Mouse (Mus musculus) left cerebral cortex, postnatal 4 days (tissue): ENCODE data around the gene Narf. TPM values are rescaled to one million over a fixed set of nuclear protein-coding genes. Genes with fewer than 3 reads are reported as not detected.
A peak's percentile ranks its signal among the peaks of the same experiment; 100 is the strongest.

Source experiments
- DNase-seq: peaks from one replicate; pipeline ENCODE4 v3.0.0-alpha.2; 2022
- intact Hi-C: fragments of 180-260 bp; cut with DNase I; formaldehyde crosslinking; loops from one replicate; pipeline ENCODE4 v1.15.1; 2025
- total RNA-seq, 2 experiments: library from RNA; stranded (reverse); gene quantifications; 2 replicates each; pipeline ENCODE4 v1.2.3; 2021

Narf gene
- total RNA-seq, 2 experiments from 2014 or later: 70.6 to 73.2 TPM

DNA sequence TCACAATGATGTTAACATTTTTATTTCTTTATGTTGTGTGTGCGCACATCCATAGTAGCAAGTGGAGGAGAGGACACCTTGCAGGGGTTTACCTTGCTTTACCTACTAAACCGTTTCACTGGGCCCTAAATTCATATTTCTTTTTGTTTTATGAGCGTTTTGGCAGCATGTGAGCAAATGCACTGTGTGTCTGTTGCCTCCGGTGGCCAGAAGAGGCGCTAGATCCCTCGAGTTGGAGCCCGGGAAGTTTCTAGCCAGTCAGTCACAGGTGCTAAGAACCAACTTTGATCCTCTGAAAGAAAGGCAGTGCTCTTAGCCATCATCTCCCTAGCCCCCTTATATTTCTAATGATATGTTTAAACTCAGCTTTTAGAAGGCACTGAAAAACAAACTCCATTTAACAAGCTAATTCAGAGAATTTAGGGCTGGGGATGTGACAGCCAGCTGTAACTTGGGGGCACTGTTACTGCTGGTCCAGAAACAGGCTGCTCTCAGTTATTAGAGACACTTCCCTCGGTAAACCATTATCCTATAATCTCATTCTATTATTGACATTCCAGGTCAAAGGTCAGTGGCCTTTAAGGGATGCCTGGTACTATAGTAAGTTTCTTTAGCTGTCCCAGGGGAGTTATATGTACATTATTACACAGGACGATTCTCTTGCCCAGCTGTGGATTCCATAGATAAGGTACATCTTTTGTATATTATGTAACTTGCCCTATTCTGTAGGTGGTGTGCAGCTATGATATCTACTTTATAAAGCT is 1.4 kb upstream of the Narf start:
- peak; percentile 34 for DNase-seq
- intact Hi-C loops: no loop called here

DNA sequence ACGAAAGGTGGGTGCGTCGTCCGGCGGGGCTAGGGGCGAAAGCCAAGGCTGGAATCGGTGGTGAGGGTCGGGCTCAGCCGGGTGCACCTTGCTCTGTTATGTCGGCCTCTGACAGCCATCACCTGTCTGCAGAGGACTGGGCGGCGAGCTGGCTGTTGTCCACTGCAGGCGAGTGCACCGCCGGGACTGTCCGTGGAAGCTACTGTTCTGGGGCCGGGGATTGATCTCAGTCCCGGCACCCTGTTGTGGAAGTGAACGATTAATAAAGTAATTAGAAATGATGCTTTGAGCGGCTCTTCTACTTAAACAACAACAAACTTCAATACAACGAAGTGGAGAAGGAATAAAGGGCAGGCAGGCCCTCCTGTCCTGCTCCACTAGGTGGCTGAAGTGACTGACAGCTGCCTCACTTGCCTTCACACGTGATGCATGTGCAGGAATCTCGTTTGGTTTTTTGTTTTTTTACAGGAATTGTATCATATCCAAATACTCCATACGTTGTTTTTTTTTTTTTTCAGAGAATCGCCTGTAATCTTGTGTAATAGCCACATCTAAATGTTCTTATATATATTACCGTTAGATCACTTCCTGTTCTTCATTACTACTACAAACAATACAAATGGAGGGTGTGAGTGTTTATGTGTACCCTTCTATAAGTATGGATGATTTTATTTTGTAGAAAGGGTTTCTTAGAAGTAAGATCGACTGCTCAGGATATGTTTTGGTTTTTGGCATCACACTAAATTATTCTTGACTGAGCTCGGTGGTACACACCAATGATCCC is 484 bp downstream of the Narf start:
- DNase-seq: no peak
- intact Hi-C loops: no loop called here

DNA sequence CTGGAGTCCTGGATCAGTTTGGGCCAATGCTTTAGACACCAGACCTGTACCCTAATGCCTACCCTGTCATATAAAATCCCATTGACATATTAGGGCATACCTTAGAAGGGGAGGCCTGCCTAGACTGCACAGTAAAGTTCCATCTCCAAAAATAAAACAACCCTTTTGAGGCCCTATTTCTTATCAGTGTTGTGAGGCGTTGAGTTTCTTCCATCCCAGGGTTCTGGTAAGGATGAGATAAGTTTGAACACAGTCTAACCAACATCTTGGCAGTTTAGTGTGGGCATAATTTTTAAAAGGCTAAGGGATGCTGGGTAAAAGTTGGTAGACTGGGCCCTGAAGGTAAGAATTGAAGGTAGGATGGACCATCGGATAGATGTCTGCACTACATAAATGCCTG is 2.6 kb downstream of the Narf start:
- intact Hi-C loops: no loop called here
- DNase-seq: no peak

DNA sequence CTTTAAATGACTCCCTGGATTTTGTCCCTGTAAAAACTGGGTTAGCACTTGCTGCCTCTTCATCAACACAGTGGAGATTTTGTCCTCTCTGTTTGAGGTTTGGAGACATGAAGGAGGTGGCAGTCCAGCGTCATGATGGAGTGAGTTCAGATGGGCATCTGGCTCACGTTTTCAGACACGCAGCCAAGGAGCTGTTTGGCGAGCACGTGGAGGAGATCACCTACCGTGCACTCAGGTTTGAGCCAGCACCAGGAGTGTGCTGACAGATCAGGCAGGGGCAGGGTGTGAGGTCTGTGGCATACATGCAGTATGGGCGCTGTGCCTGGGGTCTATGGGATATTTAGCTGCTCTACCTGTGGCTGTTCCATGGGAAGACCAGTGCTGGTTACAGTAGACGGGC is 13.1 kb downstream of the Narf start:
- intact Hi-C loops: no loop called here
- no peak for DNase-seq

DNA sequence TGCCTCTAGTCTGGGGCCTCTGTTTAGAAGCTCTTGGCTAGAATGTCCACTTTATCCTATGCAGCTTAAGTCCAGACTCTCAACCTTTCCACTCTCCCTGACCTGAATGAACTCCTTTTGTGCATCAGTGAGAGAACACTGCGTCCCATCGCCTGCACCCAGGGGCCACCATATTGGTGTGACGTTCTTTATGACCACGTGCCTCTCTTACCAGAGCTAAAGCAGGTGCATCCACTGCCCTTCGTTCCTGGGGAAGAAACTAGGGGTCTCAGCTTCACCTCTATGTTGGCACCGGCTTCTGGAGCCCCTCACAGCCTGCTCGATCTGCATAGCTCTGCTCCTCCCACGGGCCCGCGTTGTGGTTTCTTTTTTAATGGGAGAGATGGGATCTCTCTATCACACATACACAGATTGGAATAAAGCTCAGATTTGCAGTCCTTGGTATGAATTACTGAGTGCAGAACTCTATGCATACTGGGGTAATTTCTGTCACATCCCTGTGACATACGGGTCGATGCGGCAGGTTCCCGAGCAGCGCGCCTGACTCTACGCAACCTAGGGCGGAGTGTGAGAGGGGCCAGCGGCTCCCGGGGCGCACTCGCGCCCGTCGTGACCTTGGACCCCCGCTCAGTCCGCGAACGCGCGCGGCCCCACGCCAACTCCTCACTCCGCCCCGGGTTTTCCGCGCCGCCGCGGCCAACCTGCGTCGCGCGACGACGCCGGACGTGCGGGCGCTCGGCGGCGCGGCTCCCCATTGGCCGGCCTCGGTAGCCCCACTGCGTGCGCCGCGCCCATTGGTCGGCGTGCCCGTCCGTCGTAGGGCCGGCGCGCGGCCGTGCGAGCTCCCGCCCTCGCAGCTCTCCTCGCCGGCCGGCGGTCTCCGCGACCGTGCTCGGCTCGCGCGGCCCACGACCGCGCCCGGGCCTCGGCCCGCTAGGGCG is 22.4 kb downstream of the Narf start, which contains the start of gene Foxk2:
TSS of gene Foxk2 (plus strand) at position 831 of the 941 bp plus-strand sequence.
- intact Hi-C loops: no loop called here
- peak; percentile 94 for DNase-seq

DNA sequence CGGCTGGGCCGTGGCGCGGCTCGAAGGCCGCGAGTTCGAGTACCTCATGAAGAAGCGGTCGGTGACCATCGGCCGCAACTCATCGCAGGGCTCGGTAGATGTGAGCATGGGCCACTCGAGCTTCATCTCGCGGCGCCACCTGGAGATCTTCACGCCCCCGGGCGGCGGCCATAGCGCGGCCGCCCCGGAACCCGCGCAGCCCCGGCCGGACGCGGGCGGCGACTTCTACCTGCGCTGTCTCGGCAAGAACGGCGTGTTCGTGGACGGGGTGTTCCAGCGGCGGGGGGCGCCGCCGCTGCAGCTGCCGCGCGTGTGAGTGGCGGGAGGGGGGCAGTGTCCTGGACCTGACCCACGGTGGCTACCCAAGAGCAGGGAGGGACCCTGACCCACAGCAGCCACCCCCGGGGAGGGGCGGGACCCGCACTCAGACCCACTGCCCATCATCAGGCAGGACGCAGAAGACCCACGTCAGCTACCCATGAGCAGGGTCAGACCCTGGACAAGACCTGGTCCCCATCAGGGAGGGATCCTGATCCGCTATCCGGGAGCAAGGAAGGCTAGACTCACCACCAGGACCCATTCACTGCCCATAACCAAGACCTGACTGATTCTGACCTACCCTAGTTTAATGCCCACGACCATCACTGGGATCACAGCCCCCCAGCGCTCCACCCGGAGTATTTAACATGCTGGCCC is 23.3 kb downstream of the Narf start:
- DNase-seq: peak; percentile 45
- intact Hi-C loops: no loop called here

DNA sequence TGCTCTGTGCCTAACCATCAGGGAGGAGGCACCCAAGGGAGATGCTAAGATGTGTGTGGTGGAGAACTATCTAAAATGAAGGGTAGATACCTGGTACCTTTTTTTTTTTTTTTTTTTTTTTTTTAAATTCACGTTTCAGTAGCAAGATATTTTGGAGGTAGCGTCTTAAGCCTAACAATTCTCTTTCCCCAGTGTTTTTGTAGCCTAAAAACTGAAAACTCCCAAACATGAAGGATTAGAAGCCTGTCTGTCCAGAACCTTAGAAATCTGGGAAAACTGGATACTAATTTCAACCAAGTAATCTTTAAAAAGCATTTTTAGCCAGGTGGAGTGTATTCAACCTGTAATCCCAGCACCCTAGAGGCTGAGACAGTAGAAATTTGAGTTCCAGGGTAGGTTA is 24.0 kb downstream of the Narf start:
- intact Hi-C loops: no loop called here
- no peak for DNase-seq

DNA sequence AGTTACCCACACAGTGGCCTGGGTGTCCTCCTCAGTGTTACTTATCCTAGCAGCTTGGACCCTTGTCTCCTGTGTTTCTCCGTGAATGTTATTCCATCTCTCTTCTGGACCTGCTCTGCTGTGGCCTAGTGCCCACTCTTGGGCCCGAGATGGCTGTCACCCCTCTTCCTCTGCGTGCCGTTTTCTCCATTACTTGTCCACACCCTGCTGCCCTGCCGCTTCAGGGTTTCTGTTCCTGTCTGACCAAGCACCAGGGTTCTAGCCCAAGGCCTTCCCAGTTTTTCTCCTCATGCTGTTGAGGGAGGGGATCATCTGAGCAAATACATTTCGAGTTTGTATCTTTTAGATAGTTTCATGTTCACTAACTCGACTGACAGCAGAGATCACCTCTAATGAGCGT is 40.5 kb downstream of the Narf start:
- DNase-seq: no peak
- intact Hi-C loops: no loop called here

DNA sequence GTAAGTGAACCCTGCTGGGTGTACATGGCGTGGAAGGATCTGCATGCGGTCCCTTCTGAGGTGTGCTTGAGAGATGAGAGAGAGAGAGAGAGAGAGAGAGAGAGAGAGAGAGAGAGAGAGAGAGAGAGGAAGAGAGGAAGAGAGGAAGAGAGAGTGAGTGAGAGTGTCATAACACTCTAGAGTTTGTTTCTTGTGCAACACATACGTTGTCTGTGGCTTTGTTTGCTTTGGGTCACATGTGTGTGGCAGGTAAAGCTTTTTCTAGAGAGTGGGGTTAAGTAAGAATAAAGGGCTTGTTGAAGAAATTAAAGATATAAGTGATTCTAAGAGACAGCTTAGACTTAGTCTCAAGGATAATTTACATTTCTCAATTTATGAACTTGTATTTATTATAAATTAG is 41.0 kb downstream of the Narf start:
- no peak for DNase-seq
- intact Hi-C loops: no loop called here

DNA sequence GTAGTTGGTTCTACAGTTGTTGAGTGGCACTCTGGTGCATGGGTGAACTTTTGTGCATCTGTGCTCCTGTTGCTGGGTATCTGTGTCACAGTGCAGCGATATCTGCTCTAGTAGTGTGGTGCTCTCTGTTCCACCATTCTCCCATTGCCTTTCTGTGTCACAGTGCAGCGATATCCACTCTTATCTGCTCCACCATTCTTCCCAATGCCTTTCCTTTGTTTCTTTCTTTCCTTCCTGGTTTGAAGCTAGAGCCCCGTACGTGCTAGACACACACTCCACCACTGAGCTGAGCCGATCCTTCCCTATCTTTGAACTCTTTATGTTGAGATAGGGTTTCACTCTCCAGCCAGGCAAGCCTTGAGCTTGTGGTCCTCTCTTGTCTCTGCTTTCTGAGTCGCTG is 45.9 kb downstream of the Narf start:
- DNase-seq: no peak
- intact Hi-C loops: no loop called here

DNA sequence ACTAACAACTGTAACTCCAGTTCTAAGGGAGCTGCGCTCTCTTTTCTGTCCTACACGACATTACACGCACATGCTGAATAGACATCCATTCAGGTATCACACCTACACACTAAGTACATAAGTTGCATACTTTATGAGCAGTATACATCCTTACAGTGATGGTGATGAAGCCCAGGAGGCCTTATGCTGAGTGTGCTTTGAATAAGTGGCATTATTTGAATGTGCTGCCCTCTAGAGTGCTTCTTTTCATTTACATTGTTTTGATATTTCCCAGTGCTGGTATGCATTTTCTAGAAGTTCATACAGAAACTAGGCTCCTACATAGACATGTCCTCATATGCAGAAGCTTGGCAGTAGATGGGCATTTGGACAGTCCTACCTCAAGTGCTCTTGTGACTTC is 52.8 kb downstream of the Narf start:
- DNase-seq: no peak
- intact Hi-C loops: no loop called here

DNA sequence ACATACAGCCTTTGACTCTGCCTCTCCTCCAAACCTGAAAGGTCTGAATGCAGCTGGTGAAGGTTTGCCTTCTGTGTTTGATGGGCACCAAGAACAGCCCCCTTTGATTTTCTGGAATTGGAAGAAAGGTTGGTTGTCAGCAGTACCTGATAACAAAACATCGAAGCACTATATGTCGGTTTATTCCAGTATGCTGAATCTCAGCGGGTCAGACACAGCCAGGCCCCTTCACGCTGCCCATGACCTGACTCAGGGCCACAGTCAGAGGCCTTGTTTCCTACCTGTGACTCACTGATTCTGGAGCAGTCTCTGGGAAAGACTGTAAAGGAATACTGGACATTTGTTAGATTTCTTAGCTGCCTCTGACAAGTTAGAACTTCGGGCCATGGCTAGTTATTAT is 57.7 kb downstream of the Narf start:
- intact Hi-C loops: no loop called here
- DNase-seq: no peak

DNA sequence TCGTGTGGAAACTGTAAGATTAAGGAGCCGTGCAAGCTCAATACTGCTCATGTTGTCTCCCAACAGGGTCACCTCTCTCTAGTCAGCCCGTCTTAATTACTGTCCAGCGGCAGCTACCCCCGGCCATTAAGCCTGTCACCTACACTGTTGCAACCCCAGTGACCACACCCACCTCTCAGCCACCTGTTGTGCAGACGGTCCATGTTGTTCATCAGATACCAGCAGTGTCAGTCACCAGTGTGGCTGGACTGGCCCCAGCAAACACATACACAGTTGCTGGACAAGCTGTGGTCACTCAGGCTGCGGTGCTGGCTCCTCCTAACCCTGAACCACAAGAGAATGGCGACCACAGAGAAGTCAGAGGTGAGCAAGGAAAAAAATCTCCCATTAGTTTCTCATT is 61.4 kb downstream of the Narf start:
- intact Hi-C loops: no loop called here
- no peak for DNase-seq

DNA sequence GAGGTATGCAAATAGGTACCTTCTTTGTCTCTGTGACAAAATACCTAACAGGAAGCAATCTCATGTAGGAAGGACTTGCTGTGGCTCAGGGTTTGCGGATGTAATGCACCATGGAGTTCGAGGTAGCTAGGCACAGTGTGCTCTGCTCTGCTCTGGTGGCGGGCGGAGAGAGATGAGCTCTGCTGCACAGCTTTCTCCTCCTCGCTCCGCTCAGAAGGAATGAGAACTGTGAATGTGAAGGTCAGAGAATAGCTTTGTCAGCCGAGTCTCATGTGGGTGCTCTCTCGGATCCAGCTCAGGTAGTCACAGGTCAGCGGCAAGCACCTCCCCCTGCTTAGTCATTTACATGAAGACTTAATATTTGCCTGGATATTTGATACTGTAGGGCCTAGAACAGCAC is 63.2 kb downstream of the Narf start:
- intact Hi-C loops: no loop called here
- DNase-seq: no peak

DNA sequence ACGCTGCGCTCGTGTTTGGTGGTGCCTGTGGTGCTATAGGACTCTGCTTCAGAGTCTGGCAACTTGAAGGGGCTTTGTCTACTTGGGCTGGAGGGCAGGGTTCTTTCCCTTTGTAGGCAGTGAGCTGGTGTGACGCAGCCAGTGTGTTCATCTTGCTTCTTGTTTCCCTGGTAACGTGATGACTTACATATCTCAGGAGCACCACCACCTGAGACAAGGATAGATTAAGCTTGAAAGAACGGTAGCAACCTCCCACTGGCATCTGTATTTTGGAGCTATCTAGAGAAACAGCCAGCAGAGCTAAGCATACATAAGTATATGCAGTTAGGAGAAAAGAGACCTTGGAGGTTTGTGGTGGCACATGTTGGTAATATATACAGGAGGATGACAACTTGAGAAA is 68.3 kb downstream of the Narf start:
- no peak for DNase-seq
- intact Hi-C loops: no loop called here

Other genes starting within 250 kb of the Narf start
- 100 to 1,000 TPM; 137 to 141 TPM for gene Csnk1d, start 245.9 kb upstream of the Narf start, total RNA-seq
- not detected for gene Cd7, start 197.8 kb upstream of the Narf start, total RNA-seq
- gene Sectm1b, start 173.7 kb upstream of the Narf start, total RNA-seq: not detected
- gene Sectm1a, start 156.0 kb upstream of the Narf start, total RNA-seq: under 1 TPM in 1 of 2 experiments, not detected in 1; 0.30 TPM
- gene Tex19.2, start 118.6 kb upstream of the Narf start, total RNA-seq: not detected
- gene Tex19.1, start 91.1 kb upstream of the Narf start, total RNA-seq: not detected
- not detected for gene Uts2r, start 77.0 kb upstream of the Narf start, total RNA-seq
- 10 to 100 TPM; 54.9 to 57.3 TPM for gene Hexdc, start 32.8 kb upstream of the Narf start, total RNA-seq
- gene Ogfod3, start 32.5 kb upstream of the Narf start, total RNA-seq: 1 to 10 TPM; 7.7 to 8.0 TPM
- gene Cybc1, start 7.9 kb upstream of the Narf start, total RNA-seq: 10 to 100 TPM; 24.0 to 27.3 TPM
- 100 to 1,000 TPM; 115 to 116 TPM for gene Foxk2, start 22.7 kb downstream of the Narf start, total RNA-seq
- gene Wdr45b, start 117.2 kb downstream of the Narf start, total RNA-seq: 10 to 100 TPM; 57.3 to 64.8 TPM
- gene Rab40b, start 151.0 kb downstream of the Narf start, total RNA-seq: 10 to 100 TPM; 13.6 to 16.4 TPM
- gene Fn3krp, start 184.1 kb downstream of the Narf start, total RNA-seq: 10 to 100 TPM; 17.9 to 18.1 TPM
- 1 to 10 TPM; 4.9 to 5.7 TPM for gene Fn3k, start 197.7 kb downstream of the Narf start, total RNA-seq
- gene Tbcd, start 214.7 kb downstream of the Narf start, total RNA-seq: 10 to 100 TPM; 68.4 to 75.2 TPM